Mouse (Mus musculus) forebrain, embryonic 11.5 days (tissue): ENCODE results near the gene Alk. TPM values are rescaled to one million over a fixed set of nuclear protein-coding genes. Genes with fewer than 3 reads are reported as not detected.

Experiments used
- ATAC-seq: fragments of 200-750 bp; cut with Nextera tagmentation; replicated peaks from 2 replicates; pipeline ENCODE4 v1.8.0; 2017; ENCODE audit warnings: moderate TSS enrichment; ENCODE audit not compliant: low FRiP score
- DNase-seq: peaks from one replicate; pipeline ENCODE4 v3.0.0-alpha.2; 2017; ENCODE audit warnings: low spot score
- H3K27ac ChIP-seq: fragments of 300-500 bp; sonication (generic); 2 replicates; pipeline ENCODE4 v1.5.1; 2014; ENCODE audit warnings: low read depth, low read length
- H3K27me3 ChIP-seq: fragments of 300-500 bp; sonication (generic); 2 replicates; pipeline ENCODE4 v1.6.1; 2014; ENCODE audit warnings: mild to moderate bottlenecking, low read length, mixed read lengths; ENCODE audit not compliant: control insufficient read depth, insufficient read depth
- H3K36me3 ChIP-seq: fragments of 300-500 bp; sonication (generic); 2 replicates; pipeline ENCODE4 v1.6.1; 2014; ENCODE audit warnings: mild to moderate bottlenecking, low read length, moderate library complexity, mixed read lengths; ENCODE audit not compliant: control insufficient read depth, insufficient read depth
- H3K4me1 ChIP-seq: fragments of 300-500 bp; sonication (generic); replicated peaks from 2 replicates; pipeline ENCODE4 v1.6.1; 2014; ENCODE audit warnings: low read length, mixed read lengths; ENCODE audit not compliant: control insufficient read depth, insufficient read depth
- H3K4me2 ChIP-seq: fragments of 300-500 bp; sonication (generic); 2 replicates; pipeline ENCODE4 v1.6.1; 2014; ENCODE audit warnings: low read depth, mild to moderate bottlenecking, low read length, moderate library complexity, mixed read lengths; ENCODE audit not compliant: severe bottlenecking
- H3K4me3 ChIP-seq: fragments of 300-500 bp; sonication (generic); 2 replicates; pipeline ENCODE4 v1.5.1; 2014; ENCODE audit warnings: low read depth, low read length
- H3K9ac ChIP-seq: fragments of 300-500 bp; sonication (generic); 2 replicates; pipeline ENCODE4 v1.6.1; 2014; ENCODE audit warnings: low read length
- H3K9me3 ChIP-seq: fragments of 300-500 bp; sonication (generic); 2 replicates; pipeline ENCODE4 v1.6.1; 2016; ENCODE audit warnings: low read length, mixed read lengths; ENCODE audit not compliant: control insufficient read depth
- WGBS: fragments of 180-500 bp; shearing (Covaris S2); extraction: QIAGEN DNeasy Blood & Tissue Kit; methylation state at CpG from one replicate; pipeline ENCODE4 v1.1.7; 2014; 5-methylcytosine and 5-hydroxymethylcytosine counted together
- polyA plus RNA-seq: library from polyadenylated mRNA; unstranded; fragments of >200 nt; fragmentation: Nextera tagmentation; extraction: Ambion mirVana; gene quantifications from 2 replicates; pipeline ENCODE4 v1.2.1, GENCODE M21; 2014

The Alk gene
- polyA plus RNA-seq, result 0.15 and 0.29 TPM in 2 replicates

DNA sequence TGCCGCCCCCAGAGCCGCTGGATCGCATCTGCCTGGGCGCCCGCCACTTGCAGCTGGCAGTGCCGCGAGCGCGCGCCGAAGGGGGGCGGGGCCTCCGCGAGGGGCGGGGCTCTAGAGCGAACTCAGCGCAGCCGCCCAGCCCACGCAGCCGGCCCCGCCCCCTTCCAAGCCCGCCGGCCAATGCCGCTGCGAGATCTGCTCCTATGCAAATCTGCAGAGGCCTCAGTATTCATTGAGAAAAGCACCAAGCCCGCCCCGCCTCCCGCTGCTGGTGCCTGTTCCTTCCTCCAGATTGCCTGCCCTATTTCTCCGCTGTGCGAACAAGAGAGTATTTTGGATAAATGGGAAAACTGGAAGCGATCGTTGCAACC, at the start of gene Alk:
Gene Alk, minus strand, starts transcription at position 18 of the 371 bp plus-strand sequence.
- Histone ChIP-seq H3K9ac (peak within 1 kb of the TSS; percentile 8; the same call in 1 of the 2 replicates), H3K4me2 (peak within 1 kb of the TSS; percentile 96), H3K4me3 (peak within 1 kb of the TSS; percentile 49), H3K4me1 (peaks cover 2% of the 10 kb centered on the region; the same call in 1 of the 2 replicates), H3K36me3 (no peaks in the 10 kb centered on the region), H3K27ac (no peak within 1 kb of the TSS), H3K9me3 (no peaks in the 10 kb centered on the region), H3K27me3 (peaks cover 15% of the 10 kb centered on the region)
- ATAC-seq (peak; percentile 95), DNase-seq (peak; percentile 97)
- 0% methylated on average over 30 of the region's 32 CpGs for WGBS

DNA sequence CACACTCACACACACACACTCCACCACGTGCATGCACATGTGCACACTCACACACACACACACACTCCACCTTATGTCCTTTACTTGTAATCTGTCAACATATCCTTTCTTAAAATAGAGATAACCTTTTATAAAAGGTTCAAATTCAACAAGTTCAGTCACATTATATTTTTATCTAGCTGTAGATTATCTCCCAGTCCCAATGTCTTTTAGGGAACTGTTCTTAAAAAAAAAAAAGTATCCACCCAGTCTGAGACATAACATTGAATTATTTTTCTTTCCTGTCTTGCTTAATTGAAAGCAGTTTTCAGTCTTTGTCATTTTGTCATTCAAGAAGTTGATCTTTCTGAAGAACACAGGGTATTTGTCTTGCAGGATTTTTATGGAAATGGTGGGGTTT, 48.4 kb upstream of the Alk start:
- Histone ChIP-seq H3K4me2 (no peak overlapping the region), H3K4me1 (no peaks in the 10 kb centered on the region), H3K27me3 (no peaks in the 10 kb centered on the region), H3K4me3 (no peak overlapping the region), H3K36me3 (no peaks in the 10 kb centered on the region), H3K9me3 (no peaks in the 10 kb centered on the region), H3K9ac (no peak overlapping the region), H3K27ac (no peak overlapping the region)
- DNase-seq (no peak), ATAC-seq (no peak)
- WGBS, result 83% methylated on average over 1 of the region's 1 CpGs

DNA sequence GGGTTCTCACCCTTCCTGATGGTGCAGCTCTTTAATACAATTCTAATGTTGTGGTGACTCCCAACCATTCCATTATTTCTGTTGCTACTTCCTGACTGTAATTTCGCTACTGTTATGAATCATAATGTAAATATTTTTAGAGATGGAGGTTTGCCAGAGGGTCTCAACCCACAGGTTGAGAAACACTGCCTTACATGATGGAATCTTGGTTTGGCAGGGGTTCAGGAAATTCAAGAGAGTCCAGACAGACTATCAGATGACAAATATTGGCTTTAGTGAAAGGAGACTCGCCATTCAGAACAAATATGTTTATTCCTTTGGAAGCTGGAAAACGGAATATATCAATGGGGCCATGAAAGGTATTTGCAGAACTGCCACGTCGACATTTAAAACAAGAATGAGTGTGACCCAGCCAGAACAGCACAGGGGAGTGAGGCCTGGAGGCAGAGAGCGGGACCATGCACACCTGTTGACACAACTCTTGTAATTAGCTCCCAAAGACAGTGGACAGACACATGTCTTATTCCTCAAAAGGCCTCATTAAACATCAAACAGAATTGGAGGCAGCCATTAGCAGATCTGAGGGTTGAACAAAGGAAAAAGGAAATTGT, 44.3 kb upstream of the Alk start:
- no peak overlapping the region for H3K27ac ChIP-seq
- no peak overlapping the region for H3K4me2 ChIP-seq
- H3K9ac ChIP-seq, result no peak overlapping the region
- H3K4me1 ChIP-seq, result no peaks in the 10 kb centered on the region
- no peaks in the 10 kb centered on the region for H3K36me3 ChIP-seq
- WGBS, result 86% methylated on average over 6 of the region's 6 CpGs
- H3K4me3 ChIP-seq, result no peak overlapping the region
- ATAC-seq, result no peak
- H3K9me3 ChIP-seq, result no peaks in the 10 kb centered on the region
- no peak for DNase-seq
- H3K27me3 ChIP-seq, result no peaks in the 10 kb centered on the region

DNA sequence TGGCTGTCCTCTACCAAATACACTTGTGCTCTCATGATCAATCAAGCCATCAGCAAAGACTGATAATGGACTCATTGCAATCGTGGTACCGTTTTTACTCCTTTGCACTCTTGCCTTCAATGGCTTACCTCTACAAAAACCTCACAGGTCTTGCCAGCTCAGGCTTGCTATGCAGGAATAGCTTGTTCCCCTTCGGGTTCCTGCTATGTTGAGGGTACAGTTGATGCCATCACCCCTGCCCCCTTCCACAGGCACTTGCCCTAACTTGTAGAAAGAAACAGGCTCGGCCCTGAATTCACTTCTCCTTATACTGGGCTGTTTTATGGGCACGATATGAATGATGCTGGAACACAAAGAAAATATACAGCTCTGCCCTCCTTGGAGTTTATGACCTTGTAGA, 41.7 kb upstream of the Alk start:
- Histone ChIP-seq H3K27me3 (no peaks in the 10 kb centered on the region), H3K4me2 (no peak overlapping the region), H3K4me1 (no peaks in the 10 kb centered on the region), H3K4me3 (no peak overlapping the region), H3K27ac (no peak overlapping the region), H3K9ac (no peak overlapping the region), H3K36me3 (no peaks in the 10 kb centered on the region), H3K9me3 (no peaks in the 10 kb centered on the region)
- WGBS, result 91% methylated on average over 5 of the region's 5 CpGs
- no peak for DNase-seq
- ATAC-seq, result no peak

DNA sequence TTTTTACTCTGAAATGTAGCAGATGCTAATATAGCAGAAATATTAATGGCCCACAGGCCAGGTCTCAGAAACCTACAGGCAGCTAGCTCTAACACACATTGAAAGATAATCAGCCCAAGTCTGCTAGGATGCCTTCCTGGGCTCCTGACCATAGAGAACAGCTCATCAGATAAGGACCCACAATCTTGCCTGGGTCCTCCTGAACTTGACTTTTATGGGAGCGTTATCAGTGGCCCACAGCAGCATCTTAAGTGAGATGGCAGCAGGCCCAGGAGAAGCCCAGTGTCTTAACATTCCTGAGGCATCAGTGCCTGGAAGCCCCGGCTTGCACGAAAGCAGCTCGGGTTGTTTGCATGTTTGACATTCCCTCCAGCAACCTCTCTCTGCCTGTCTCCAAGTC, 35.7 kb upstream of the Alk start:
- Histone ChIP-seq H3K4me3 (no peak overlapping the region), H3K4me1 (no peaks in the 10 kb centered on the region), H3K9me3 (no peaks in the 10 kb centered on the region), H3K9ac (no peak overlapping the region), H3K36me3 (no peaks in the 10 kb centered on the region), H3K27me3 (no peaks in the 10 kb centered on the region), H3K27ac (no peak overlapping the region), H3K4me2 (no peak overlapping the region)
- ATAC-seq (no peak), DNase-seq (no peak)
- WGBS, result 80% methylated on average over 4 of the region's 4 CpGs

DNA sequence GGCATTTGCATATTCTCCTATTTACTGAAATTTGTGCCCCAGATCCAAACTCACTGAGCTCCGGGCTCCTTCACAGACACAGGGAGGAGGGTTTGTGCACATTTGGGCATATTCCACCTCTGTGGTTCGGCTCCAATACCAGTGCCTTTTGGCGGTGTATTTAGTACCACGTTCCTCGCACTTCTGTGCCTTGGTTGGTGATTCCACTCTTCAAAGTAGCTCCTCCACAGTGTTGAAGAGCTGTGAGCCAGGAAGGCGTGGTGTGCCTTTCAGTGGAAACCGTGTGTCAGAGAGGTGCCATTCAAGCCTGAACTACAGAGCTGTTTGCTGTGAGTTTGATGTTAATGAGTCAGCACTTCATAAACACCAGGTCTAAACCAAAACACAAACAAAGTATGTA, 35.0 kb upstream of the Alk start:
- no peaks in the 10 kb centered on the region for H3K36me3 ChIP-seq
- no peak overlapping the region for H3K4me3 ChIP-seq
- no peaks in the 10 kb centered on the region for H3K27me3 ChIP-seq
- DNase-seq (no peak), ATAC-seq (no peak)
- H3K9ac ChIP-seq, result no peak overlapping the region
- WGBS, result 84% methylated on average over 7 of the region's 7 CpGs
- no peaks in the 10 kb centered on the region for H3K4me1 ChIP-seq
- H3K4me2 ChIP-seq, result no peak overlapping the region
- H3K27ac ChIP-seq, result no peak overlapping the region
- H3K9me3 ChIP-seq, result no peaks in the 10 kb centered on the region

DNA sequence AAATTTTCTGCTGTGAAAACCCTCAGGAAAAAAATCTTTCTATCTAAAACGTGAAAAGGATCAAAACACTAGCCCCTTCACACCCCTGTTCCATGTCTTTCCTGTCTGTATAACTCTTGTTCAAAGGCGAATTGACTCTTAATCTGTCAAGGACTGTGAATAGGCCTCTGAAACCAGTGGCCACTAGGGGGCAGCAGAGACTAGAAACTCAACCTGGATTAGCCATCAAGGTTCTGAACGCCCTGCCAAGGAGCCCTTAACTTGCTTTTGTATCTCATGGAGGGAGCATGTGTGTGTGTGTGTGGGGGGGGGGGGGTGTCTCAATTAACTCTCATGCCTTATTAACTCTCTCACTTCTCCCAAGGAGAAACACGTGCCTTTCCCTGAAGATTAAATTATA, 1.8 kb upstream of the Alk start:
- Histone ChIP-seq H3K4me1 (peaks cover 2% of the 10 kb centered on the region; the same call in 1 of the 2 replicates), H3K4me3 (no peak overlapping the region), H3K36me3 (no peaks in the 10 kb centered on the region), H3K27me3 (peaks cover 15% of the 10 kb centered on the region), H3K4me2 (no peak overlapping the region), H3K27ac (no peak overlapping the region), H3K9ac (no peak overlapping the region), H3K9me3 (no peaks in the 10 kb centered on the region)
- DNase-seq (peak; percentile 92), ATAC-seq (no peak; the same call in 1 of the 2 replicates)
- 5% methylated on average over 4 of the region's 4 CpGs for WGBS

DNA sequence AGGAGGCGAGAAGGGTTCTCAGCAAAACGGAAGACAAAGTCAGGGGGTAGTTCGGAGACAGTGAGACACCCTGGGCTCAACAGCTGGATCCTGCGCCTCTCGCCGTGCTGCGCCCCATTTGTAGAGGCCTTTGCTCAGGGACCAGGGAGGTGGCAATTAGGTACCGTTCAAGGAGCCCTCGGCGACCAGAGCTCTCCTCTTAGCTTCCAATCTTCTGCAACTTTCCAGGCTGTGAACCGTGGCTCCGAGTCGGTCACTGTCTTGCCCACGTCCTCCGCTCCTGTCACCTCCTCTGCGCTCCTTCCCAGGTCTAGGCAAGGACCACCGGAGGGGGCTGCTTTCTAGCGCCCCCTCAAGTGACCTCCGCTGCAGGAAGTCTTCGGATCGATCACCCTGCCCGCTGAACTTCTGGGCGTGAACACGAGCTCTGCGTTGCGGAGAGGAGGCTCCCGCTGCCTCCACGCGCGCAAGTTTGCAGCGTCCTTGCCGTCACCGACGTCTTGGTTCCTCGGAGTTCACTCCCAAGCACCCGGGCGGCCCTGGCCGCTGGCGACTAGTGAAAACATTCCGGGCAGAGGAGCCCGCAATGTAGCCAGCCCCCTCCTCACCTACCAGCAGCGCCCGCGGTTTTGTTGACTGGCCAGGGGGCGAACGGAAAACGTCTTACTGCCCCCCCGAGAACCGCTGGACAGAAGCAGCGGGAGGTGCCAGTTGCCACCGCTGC, 379 bp downstream of the Alk start:
- under 1% methylated on average over 51 of the region's 51 CpGs for WGBS
- Histone ChIP-seq H3K36me3 (no peaks in the 10 kb centered on the region), H3K4me2 (peak overlapping the region; percentile 96), H3K9me3 (no peaks in the 10 kb centered on the region), H3K9ac (peak overlapping the region; percentile 8; the same call in 1 of the 2 replicates), H3K4me1 (peaks cover 2% of the 10 kb centered on the region; the same call in 1 of the 2 replicates), H3K4me3 (peak overlapping the region; percentile 49), H3K27ac (no peak overlapping the region), H3K27me3 (peaks cover 15% of the 10 kb centered on the region)
- ATAC-seq (peak; percentile 63), DNase-seq (peak; percentile 58)
